Mouse (Mus musculus): ENCODE results near the gene Pgm2l1. TPM values are rescaled to one million over a fixed set of nuclear protein-coding genes. Genes with fewer than 3 reads are reported as not detected.

Gene Pgm2l1
- 123 and 127 TPM in 2 replicates for total RNA-seq (2014; rRNA removed)
- polyA plus RNA-seq (2015; fragmentation: Nextera tagmentation; extraction: Ambion mirVana) = 34.4 and 34.8 TPM in 2 replicates

- peak; percentile 97 for ATAC-seq
- Histone ChIP-seq H3K36me3 (ENCODE audit: insufficient read depth, low read length) (no peaks in the 10 kb centered on the region), H3K4me3 (ENCODE audit: low read length) (peak within 1 kb of the TSS; percentile 88), H3K9me3 (ENCODE audit: low read length) (no peaks in the 10 kb centered on the region), H3K27me3 (ENCODE audit: insufficient read depth, low read length) (no peaks in the 10 kb centered on the region), H3K27ac (peak within 1 kb of the TSS; percentile 90), H3K9ac (replicated peaks; ENCODE audit: low read length) (peak within 1 kb of the TSS; percentile 87), H3K4me1 (ENCODE audit: insufficient read depth, low read length) (no peaks in the 10 kb centered on the region), H3K4me2 (ENCODE audit: low read depth, low read length) (peak within 1 kb of the TSS; percentile 90)
- no peak for TF ChIP-seq CTCF (IDR thresholded peaks at IDR 0.05; ENCODE audit: low read depth)
- WGBS = under 1% methylated on average over 46 of the region's 72 CpGs
- peak; percentile 97 for DNase-seq (ENCODE audit: low spot score)
Observed at GRCm38 (mm10) chr7:100227158-100227875, at the start of gene Pgm2l1. Pgm2l1 (plus strand) TSS chr7:100227394.

GRCm38 (mm10) chr7:100178016-100178890 is 48.9 kb upstream of the Pgm2l1 start:
- Histone ChIP-seq H3K9me3 (ENCODE audit: low read length) (no peaks in the 10 kb centered on the region), H3K4me1 (ENCODE audit: insufficient read depth, low read length) (peaks cover 6% of the 10 kb centered on the region; the same call in 1 of the 2 replicates), H3K9ac (replicated peaks; ENCODE audit: low read length) (peak overlapping the region; percentile 28), H3K27ac (no peak overlapping the region), H3K36me3 (ENCODE audit: insufficient read depth, low read length) (no peaks in the 10 kb centered on the region), H3K4me2 (ENCODE audit: low read depth, low read length) (peak overlapping the region; percentile 73), H3K4me3 (ENCODE audit: low read length) (peak overlapping the region; percentile 38), H3K27me3 (ENCODE audit: insufficient read depth, low read length) (peaks cover 14% of the 10 kb centered on the region)
- no peak for TF ChIP-seq CTCF (IDR thresholded peaks at IDR 0.05; ENCODE audit: low read depth)
- DNase-seq (ENCODE audit: low spot score) (peak; percentile 29), ATAC-seq (peak; percentile 40; the same call in 1 of the 2 replicates)
- 11% methylated on average over 30 of the region's 30 CpGs for WGBS

- no peaks in the 10 kb centered on the region for H3K36me3 ChIP-seq (ENCODE audit: insufficient read depth, low read length)
- DNase-seq (ENCODE audit: low spot score) (peak; percentile 10), ATAC-seq (no peak)
- peak overlapping the region; percentile 38 for H3K4me3 ChIP-seq (ENCODE audit: low read length)
- H3K9ac ChIP-seq (replicated peaks; ENCODE audit: low read length) = peak overlapping the region; percentile 28
- no peaks in the 10 kb centered on the region for H3K9me3 ChIP-seq (ENCODE audit: low read length)
- no peak overlapping the region for H3K27ac ChIP-seq
- 2% methylated on average over 15 of the region's 15 CpGs for WGBS
- H3K4me2 ChIP-seq (ENCODE audit: low read depth, low read length) = peak overlapping the region; percentile 73
- no peak for TF ChIP-seq CTCF (IDR thresholded peaks at IDR 0.05; ENCODE audit: low read depth)
- peaks cover 6% of the 10 kb centered on the region; the same call in 1 of the 2 replicates for H3K4me1 ChIP-seq (ENCODE audit: insufficient read depth, low read length)
- H3K27me3 ChIP-seq (ENCODE audit: insufficient read depth, low read length) = peaks cover 14% of the 10 kb centered on the region
Observed at GRCm38 (mm10) chr7:100178891-100179233, 48.3 kb upstream of the Pgm2l1 start.

- peak overlapping the region; percentile 38; the same call in 1 of the 2 replicates for H3K4me3 ChIP-seq (ENCODE audit: low read length)
- no peaks in the 10 kb centered on the region for H3K9me3 ChIP-seq (ENCODE audit: low read length)
- H3K27me3 ChIP-seq (ENCODE audit: insufficient read depth, low read length) = peaks cover 14% of the 10 kb centered on the region
- 74% methylated on average over 7 of the region's 7 CpGs for WGBS
- H3K4me1 ChIP-seq (ENCODE audit: insufficient read depth, low read length) = peaks cover 6% of the 10 kb centered on the region; the same call in 1 of the 2 replicates
- no peaks in the 10 kb centered on the region for H3K36me3 ChIP-seq (ENCODE audit: insufficient read depth, low read length)
- H3K4me2 ChIP-seq (ENCODE audit: low read depth, low read length) = peak overlapping the region; percentile 73
- DNase-seq (ENCODE audit: low spot score) (no peak), ATAC-seq (no peak)
- no peak for TF ChIP-seq CTCF (IDR thresholded peaks at IDR 0.05; ENCODE audit: low read depth)
- no peak overlapping the region for H3K9ac ChIP-seq (replicated peaks; ENCODE audit: low read length)
- H3K27ac ChIP-seq = no peak overlapping the region
Observed at GRCm38 (mm10) chr7:100179394-100179793, 47.8 kb upstream of the Pgm2l1 start.

GRCm38 (mm10) chr7:100179836-100180407 is 47.3 kb upstream of the Pgm2l1 start:
- no peak overlapping the region for H3K4me3 ChIP-seq (ENCODE audit: low read length)
- H3K4me2 ChIP-seq (ENCODE audit: low read depth, low read length) = no peak overlapping the region
- H3K36me3 ChIP-seq (ENCODE audit: insufficient read depth, low read length) = no peaks in the 10 kb centered on the region
- DNase-seq (ENCODE audit: low spot score) (no peak), ATAC-seq (no peak)
- no peak for TF ChIP-seq CTCF (IDR thresholded peaks at IDR 0.05; ENCODE audit: low read depth)
- peaks cover 14% of the 10 kb centered on the region for H3K27me3 ChIP-seq (ENCODE audit: insufficient read depth, low read length)
- H3K9ac ChIP-seq (replicated peaks; ENCODE audit: low read length) = no peak overlapping the region
- H3K9me3 ChIP-seq (ENCODE audit: low read length) = no peaks in the 10 kb centered on the region
- WGBS = 73% methylated on average over 7 of the region's 7 CpGs
- H3K27ac ChIP-seq = no peak overlapping the region
- peaks cover 6% of the 10 kb centered on the region; the same call in 1 of the 2 replicates for H3K4me1 ChIP-seq (ENCODE audit: insufficient read depth, low read length)

- ATAC-seq (no peak), DNase-seq (ENCODE audit: low spot score) (no peak)
- Histone ChIP-seq H3K9ac (replicated peaks; ENCODE audit: low read length) (no peak overlapping the region), H3K9me3 (ENCODE audit: low read length) (no peaks in the 10 kb centered on the region), H3K27ac (no peak overlapping the region), H3K4me2 (ENCODE audit: low read depth, low read length) (no peak overlapping the region), H3K36me3 (ENCODE audit: insufficient read depth, low read length) (no peaks in the 10 kb centered on the region), H3K4me3 (ENCODE audit: low read length) (no peak overlapping the region), H3K27me3 (ENCODE audit: insufficient read depth, low read length) (peaks cover 14% of the 10 kb centered on the region), H3K4me1 (ENCODE audit: insufficient read depth, low read length) (peaks cover 6% of the 10 kb centered on the region; the same call in 1 of the 2 replicates)
- WGBS = 88% methylated on average over 2 of the region's 2 CpGs
- no peak for TF ChIP-seq CTCF (IDR thresholded peaks at IDR 0.05; ENCODE audit: low read depth)
Observed at GRCm38 (mm10) chr7:100181176-100181575, 46.0 kb upstream of the Pgm2l1 start.
